Mouse (Mus musculus): ENCODE results near the gene Atcay. TPM values are rescaled to one million over a fixed set of nuclear protein-coding genes. Genes with fewer than 3 reads are reported as not detected.

The Atcay gene
- under 1 TPM; 0.08 to 0.12 TPM for total RNA-seq (2021)
- long read RNA-seq, experiment 1, partial matches to known transcripts = 0 of 4 reads
- long read RNA-seq, experiment 1, other reads (novel, unspliced or antisense) = 3 of 4 reads
- long read RNA-seq, experiment 2, partial matches to known transcripts = 0 of 1 reads
- long read RNA-seq, experiment 2, other reads (novel, unspliced or antisense) = 1 of 1 reads

- DNase-seq (ENCODE audit: low spot score in 2 of 2) = no peak
Observed at GRCm38 (mm10) chr10:81230438-81231332, at the start of gene Atcay. TSS of gene Atcay (minus strand) at chr10:81230833.

- no peak for DNase-seq (ENCODE audit: low spot score in 2 of 2)
Observed at GRCm38 (mm10) chr10:81279496-81279895, 48.9 kb upstream of the Atcay start.

DNA sequence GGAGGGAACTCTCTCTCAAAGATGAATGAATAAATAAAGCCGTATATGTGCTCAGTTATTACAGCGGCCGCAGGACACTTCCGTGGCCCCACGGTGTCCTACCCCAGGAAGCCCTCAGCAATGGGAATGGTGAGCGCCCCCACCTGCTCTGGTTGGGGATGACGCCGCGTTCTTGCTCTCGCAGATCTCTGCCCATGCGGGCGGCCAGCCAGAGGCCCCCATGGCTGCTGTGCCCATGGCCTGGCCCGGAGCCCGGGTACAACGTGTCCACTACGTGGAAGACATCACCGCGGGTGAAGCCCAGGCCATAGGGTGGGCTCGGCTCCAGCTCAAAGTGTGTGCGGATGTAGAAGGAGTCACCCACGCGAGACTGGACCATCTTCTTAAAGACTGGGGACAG, 47.0 kb upstream of the Atcay start:
- no peak for DNase-seq (ENCODE audit: low spot score in 2 of 2)

DNA sequence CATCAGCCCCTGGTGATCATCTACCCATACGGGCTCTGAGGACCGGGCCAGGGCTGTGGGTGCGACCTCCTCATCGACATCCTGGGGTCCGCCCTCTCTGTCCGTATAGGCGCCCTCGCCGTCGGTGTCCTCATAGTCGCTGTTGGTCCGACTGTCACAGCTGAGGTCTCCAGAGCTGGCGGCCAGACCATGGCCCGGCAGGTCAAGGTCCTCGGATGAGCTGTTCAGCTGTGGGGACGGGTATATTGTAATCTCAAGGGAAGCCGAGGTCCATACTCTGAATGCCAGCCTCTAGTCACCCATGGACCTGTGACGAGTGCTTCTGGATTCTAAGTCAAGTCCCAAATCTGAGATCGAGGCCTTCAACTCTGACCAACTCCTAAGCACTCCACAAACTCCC, 43.2 kb upstream of the Atcay start:
- no peak for DNase-seq (ENCODE audit: low spot score in 2 of 2)

GRCm38 (mm10) chr10:81272356-81272755, 41.7 kb upstream of the Atcay start:
- no peak for DNase-seq (ENCODE audit: low spot score in 2 of 2)

DNA sequence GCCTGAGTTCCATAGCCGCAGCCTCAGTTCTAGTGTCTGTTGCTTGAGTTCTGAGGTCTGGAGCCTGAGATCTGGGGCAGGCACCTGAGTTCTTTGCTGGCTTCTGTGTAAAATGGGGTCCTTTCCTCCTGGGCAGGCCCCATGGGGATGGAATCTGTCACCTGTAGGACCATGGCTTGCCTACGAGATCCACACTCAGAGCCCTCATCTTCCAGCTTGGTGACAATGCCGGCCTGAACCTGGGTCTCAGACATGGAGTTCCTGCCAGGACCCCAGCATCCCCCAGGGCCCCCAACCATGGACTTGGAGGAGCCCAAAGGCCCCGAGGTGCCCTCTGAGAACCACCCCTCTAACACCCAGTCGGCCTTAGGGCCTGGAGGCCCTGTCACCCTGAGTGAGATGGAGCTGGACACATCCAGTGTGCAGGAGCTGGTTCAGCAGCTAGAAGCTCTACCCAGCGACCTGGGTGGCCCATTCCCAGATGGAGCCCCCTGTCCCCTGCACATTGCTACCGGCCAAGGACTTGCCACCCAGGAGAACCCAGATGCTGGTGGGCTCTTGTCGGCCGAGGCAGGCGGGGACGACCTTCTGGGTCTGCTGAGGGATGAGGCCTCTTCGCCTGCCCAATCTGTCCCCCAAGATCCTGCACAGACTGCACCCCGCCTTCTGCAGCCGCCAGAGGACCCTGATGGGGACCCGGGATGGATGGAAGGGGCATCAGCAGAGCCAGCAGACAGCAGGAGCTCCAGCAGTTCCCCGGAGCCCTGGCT, 38.2 kb upstream of the Atcay start:
- no peak for DNase-seq (ENCODE audit: low spot score in 2 of 2)

GRCm38 (mm10) chr10:81268056-81268455, 37.4 kb upstream of the Atcay start:
- peak in 1 of 2 experiments; percentile 80 for DNase-seq (ENCODE audit: low spot score in 2 of 2)

DNA sequence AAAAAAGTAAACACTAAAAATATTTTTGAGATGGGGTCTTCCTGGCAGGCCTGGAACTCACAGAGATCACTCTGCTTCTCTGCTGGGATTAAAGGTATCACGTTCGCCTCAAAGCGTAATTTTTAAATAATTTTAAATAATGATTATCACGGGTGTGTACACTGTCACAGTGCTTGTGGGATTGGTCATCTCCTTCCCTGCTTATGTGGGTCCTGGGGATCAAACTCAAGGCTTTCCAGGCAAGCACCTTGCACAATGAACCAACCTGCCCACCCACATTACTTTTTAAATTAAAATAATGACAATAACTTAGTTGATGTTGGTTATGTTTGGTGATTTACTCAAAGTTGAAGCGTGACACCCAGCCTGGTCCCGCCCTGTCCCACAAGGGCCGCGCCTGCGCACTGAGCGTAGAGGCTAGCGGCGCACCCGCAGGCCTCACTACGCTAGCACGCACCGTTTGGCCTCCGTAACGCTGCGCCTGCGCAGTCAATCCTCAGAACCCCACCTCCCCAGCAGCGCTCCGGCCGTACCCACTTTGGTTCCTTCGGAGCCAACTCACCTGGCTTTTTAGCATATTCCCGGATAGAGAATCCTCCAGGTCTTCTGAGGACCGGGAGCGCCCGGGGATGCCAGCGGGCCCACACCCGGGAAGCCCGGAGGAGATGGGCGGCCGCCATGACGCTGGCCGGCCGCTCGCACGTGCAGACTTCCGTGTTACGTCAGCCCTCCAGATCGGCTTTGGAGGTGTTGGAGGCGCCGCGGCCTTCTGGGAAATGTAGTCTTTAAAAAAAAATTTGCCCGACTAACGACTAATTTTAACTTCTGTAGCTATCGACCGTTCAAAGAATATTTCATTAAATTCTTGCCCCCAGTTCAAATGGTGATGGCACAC, 35.8 kb upstream of the Atcay start, which contains the start of the genes Mrpl54 and Apba3:
Gene Mrpl54, minus strand, starts transcription at position 724 of the 895 bp plus-strand sequence.
Gene Apba3, plus strand, starts transcription at position 750 of the 895 bp plus-strand sequence.
- DNase-seq (ENCODE audit: low spot score in 2 of 2) = peak; percentile 95 to 98

GRCm38 (mm10) chr10:81265540-81265939, 34.9 kb upstream of the Atcay start:
- DNase-seq (ENCODE audit: low spot score in 2 of 2) = no peak

GRCm38 (mm10) chr10:81261025-81261424, 30.4 kb upstream of the Atcay start:
- DNase-seq (ENCODE audit: low spot score in 2 of 2) = no peak

DNA sequence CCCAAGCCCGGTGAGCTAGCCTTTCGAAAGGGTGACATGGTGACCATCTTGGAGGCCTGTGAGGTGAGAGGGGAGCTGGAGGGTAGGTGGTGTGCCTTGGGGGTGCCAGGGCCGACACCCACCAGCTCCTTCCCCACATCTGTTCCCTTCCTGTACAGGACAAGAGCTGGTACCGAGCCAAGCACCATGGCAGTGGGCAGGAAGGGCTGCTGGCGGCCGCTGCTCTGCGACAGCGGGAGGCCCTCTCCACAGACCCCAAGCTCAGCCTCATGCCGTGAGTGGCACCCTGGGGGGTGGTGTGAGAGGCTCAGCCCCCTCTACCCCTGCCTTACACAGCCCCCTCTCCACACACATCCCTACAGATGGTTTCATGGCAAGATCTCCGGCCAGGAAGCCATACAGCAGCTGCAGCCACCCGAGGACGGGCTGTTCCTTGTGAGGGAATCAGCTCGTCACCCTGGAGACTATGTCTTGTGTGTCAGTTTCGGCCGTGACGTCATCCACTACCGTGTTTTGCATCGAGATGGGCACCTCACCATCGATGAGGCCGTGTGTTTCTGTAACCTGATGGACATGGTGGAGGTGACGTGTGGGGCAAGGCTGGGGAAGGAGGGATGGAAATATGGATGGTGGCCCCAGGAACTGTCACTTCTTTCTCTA, 28.7 kb upstream of the Atcay start:
- DNase-seq (ENCODE audit: low spot score in 2 of 2) = no peak

GRCm38 (mm10) chr10:81257158-81258039, 26.8 kb upstream of the Atcay start:
- no peak for DNase-seq (ENCODE audit: low spot score in 2 of 2)

GRCm38 (mm10) chr10:81254886-81255285, 24.3 kb upstream of the Atcay start:
- DNase-seq (ENCODE audit: low spot score in 2 of 2) = no peak

GRCm38 (mm10) chr10:81252424-81253419, 22.1 kb upstream of the Atcay start, which contains the start of gene Matk:
TSS of gene Matk (plus strand) at chr10:81252935.
- no peak for DNase-seq (ENCODE audit: low spot score in 2 of 2)

DNA sequence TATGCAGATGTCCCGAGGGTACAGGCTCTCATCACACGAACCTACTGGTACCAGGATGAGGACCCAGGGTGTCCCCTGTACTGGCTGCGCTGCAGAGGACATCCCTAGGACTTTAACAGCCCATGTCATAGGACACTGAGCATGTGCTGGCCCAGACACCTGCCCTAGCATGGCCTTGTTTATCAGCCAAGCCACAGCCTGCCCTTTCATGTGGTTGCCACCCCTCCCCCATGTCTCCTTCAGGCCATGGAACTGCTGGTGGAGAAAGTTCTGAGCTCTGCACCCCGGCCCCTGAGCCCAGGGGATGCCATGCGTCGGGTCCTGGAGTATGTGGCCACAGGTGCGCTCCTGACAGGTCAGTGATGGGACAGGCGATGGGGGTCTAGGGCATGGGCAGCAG, 18.8 kb upstream of the Atcay start:
- DNase-seq (ENCODE audit: low spot score in 2 of 2) = no peak

- DNase-seq (ENCODE audit: low spot score in 2 of 2) = no peak
Observed at GRCm38 (mm10) chr10:81247804-81248203, 17.2 kb upstream of the Atcay start.

DNA sequence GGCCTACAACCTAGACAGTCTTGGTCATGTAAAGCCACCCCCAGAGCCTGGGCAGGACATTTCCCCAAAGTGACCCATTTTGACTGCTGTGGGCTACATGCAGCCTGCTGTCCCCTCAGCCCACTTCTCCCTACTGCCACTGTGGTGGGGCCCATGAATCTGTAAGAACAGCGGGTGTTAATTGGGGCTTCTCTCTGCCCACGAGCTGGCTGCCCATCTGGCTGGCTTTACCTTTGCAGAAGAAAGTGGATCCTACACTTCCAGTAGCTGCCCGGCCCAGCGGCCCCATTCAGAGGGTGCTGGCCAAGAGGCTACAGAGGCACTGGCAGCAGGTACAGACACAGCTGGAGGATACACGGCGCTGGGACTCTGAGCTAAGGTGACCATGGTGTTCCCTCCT, 14.5 kb upstream of the Atcay start:
- DNase-seq (ENCODE audit: low spot score in 2 of 2) = no peak

GRCm38 (mm10) chr10:81244595-81244994, 14.0 kb upstream of the Atcay start:
- peak; percentile 68 to 77 for DNase-seq (ENCODE audit: low spot score in 2 of 2)

Data from gastrocnemius, postnatal 4 days (tissue).